Mouse (Mus musculus) limb, embryonic 14.5 days (tissue): Measurements from ENCODE around the gene Elmo1. TPM values are rescaled to one million over a fixed set of nuclear protein-coding genes. Genes with fewer than 3 reads are reported as not detected.

Experiments used
- ATAC-seq: fragments of 200-750 bp; cut with Nextera tagmentation; 2 replicates; pipeline ENCODE4 v1.8.0; 2017; ENCODE audit warnings: low read depth, moderate number of reproducible peaks, moderate TSS enrichment; ENCODE audit not compliant: low FRiP score
- DNase-seq: peaks from one replicate; pipeline ENCODE4 v3.0.0-alpha.2; 2015; ENCODE audit warnings: low spot score
- H3K27ac ChIP-seq: fragments of 300-500 bp; sonication (generic); replicated peaks from 2 replicates; pipeline ENCODE4 v1.5.1; 2014; ENCODE audit warnings: low read depth, mild to moderate bottlenecking, low read length, moderate library complexity, mixed read lengths
- H3K27me3 ChIP-seq: fragments of 300-500 bp; sonication (generic); 2 replicates; pipeline ENCODE4 v1.6.1; 2014; ENCODE audit warnings: low read length, mixed read lengths; ENCODE audit not compliant: control insufficient read depth, insufficient read depth
- H3K36me3 ChIP-seq: fragments of 300-500 bp; sonication (generic); 2 replicates; pipeline ENCODE4 v1.6.1; 2014; ENCODE audit warnings: mild to moderate bottlenecking, low read length, moderate library complexity, mixed read lengths; ENCODE audit not compliant: control insufficient read depth, insufficient read depth
- H3K4me1 ChIP-seq: fragments of 300-500 bp; sonication (generic); 2 replicates; pipeline ENCODE4 v1.6.1; 2014; ENCODE audit warnings: antibody characterized with exemption, low read length, mixed read lengths; ENCODE audit not compliant: control insufficient read depth, insufficient read depth
- H3K4me2 ChIP-seq: fragments of 300-500 bp; sonication (generic); replicated peaks from 2 replicates; pipeline ENCODE4 v1.6.1; 2014; ENCODE audit warnings: low read depth, mild to moderate bottlenecking, low read length, moderate library complexity; ENCODE audit not compliant: severe bottlenecking
- H3K4me3 ChIP-seq: fragments of 300-500 bp; sonication (generic); replicated peaks from 2 replicates; pipeline ENCODE4 v1.5.1; 2014; ENCODE audit warnings: low read length
- H3K9ac ChIP-seq: fragments of 300-500 bp; sonication (generic); 2 replicates; pipeline ENCODE4 v1.6.1; 2014; ENCODE audit warnings: mild to moderate bottlenecking, low read depth, low read length, moderate library complexity; ENCODE audit not compliant: severe bottlenecking
- H3K9me3 ChIP-seq: fragments of 300-500 bp; sonication (generic); 2 replicates; pipeline ENCODE4 v1.6.1; 2016; ENCODE audit warnings: low read length; ENCODE audit not compliant: control insufficient read depth
- POLR2A ChIP-seq: fragments of 200-500 bp; IDR thresholded peaks from 2 replicates; pipeline ENCODE4 v1.8.0; 2012; ENCODE audit warnings: inconsistent platforms, mild to moderate bottlenecking, moderate library complexity, borderline replicate concordance; ENCODE audit not compliant: insufficient read depth, insufficient read length; ENCODE audit errors: extremely low read depth
- WGBS: fragments of 180-500 bp; shearing (Covaris S2); extraction: QIAGEN DNeasy Blood & Tissue Kit; methylation state at CpG from one replicate; pipeline ENCODE4 v1.1.7; 2014; 5-methylcytosine and 5-hydroxymethylcytosine counted together
- polyA plus RNA-seq, 2 experiments: library from polyadenylated mRNA; depleted of rRNA in 1 of 2; stranded (reverse) in 1 of 2; unstranded in 1 of 2; fragments of >200 nt; fragmentation: Nextera tagmentation in 1 of 2; extraction: Ambion mirVana in 1 of 2; gene quantifications; 2 replicates each; pipeline versions ENCODE4 v1.2.1 to v1.2.3; 2012 to 2014

Elmo1 gene
- polyA plus RNA-seq, 2 experiments = 12.8 TPM

- DNase-seq = no peak
- ATAC-seq = no peak
- Histone ChIP-seq H3K36me3 (no peaks in the 10 kb centered on the region), H3K27me3 (no peaks in the 10 kb centered on the region), H3K4me3 (no peak overlapping the region), H3K4me1 (no peaks in the 10 kb centered on the region), H3K4me2 (no peak overlapping the region), H3K9ac (no peak overlapping the region), H3K27ac (no peak overlapping the region), H3K9me3 (no peaks in the 10 kb centered on the region)
- WGBS = 32% methylated on average over 2 of the region's 2 CpGs
- no peak for TF ChIP-seq POLR2A
Observed at GRCm38 (mm10) chr13:20109446-20109845, 19.1 kb downstream of the Elmo1 start.

DNA sequence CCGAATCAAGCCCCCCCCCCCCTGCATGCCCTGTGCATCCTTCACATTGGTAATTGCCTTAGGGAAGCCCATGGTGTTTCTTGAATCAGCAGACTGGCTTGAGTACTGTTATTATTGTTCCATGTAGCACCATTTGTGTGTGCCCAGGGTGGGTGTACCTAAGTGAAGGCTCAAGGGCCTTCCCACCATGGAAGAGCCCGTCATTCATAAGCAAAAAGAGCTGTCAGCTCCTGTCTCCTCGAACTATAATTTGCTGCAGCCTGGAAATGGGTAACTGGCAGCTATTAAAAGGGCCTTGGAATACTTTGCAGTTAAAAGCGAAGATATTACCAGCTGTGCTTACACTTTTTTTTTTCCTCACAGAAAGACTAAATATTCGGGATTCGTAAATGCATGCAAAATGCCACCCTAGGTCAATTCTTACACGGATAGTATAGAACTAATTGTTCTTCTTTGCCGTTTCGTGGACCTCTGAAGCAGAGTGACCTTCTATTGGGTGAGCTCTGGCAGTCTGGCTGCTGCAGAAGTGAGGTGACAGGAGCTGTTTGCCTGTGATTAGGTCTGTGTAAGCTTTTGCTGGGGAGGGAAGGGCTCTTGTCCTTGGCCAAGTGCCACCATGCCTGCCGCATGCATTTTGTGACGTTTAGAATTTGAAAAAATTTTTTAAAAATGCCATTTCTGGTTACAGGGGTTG is 19.7 kb downstream of the Elmo1 start:
- no peaks in the 10 kb centered on the region for H3K36me3 ChIP-seq
- DNase-seq = no peak
- H3K27ac ChIP-seq = no peak overlapping the region
- no peak for TF ChIP-seq POLR2A
- H3K27me3 ChIP-seq = no peaks in the 10 kb centered on the region
- no peak overlapping the region for H3K4me3 ChIP-seq
- no peak overlapping the region for H3K9ac ChIP-seq
- no peaks in the 10 kb centered on the region for H3K4me1 ChIP-seq
- no peak for ATAC-seq
- H3K4me2 ChIP-seq = no peak overlapping the region
- 56% methylated on average over 11 of the region's 11 CpGs for WGBS
- H3K9me3 ChIP-seq = no peaks in the 10 kb centered on the region

GRCm38 (mm10) chr13:20111256-20111800 is 20.9 kb downstream of the Elmo1 start:
- Histone ChIP-seq H3K9me3 (no peaks in the 10 kb centered on the region), H3K4me1 (0 out of 2 replicates have a peak, but pooled peaks cover 4% of the 10 kb centered on the region), H3K36me3 (no peaks in the 10 kb centered on the region), H3K4me2 (no peak overlapping the region), H3K27ac (no peak overlapping the region), H3K27me3 (no peaks in the 10 kb centered on the region), H3K4me3 (no peak overlapping the region), H3K9ac (no peak overlapping the region)
- no peak for TF ChIP-seq POLR2A
- DNase-seq (no peak), ATAC-seq (no peak)
- 21% methylated on average over 2 of the region's 2 CpGs for WGBS

- no peaks in the 10 kb centered on the region for H3K36me3 ChIP-seq
- no peak overlapping the region for H3K4me3 ChIP-seq
- H3K9me3 ChIP-seq = no peaks in the 10 kb centered on the region
- no peak for TF ChIP-seq POLR2A
- ATAC-seq = no peak; the same call in 1 of the 2 replicates
- WGBS = 43% methylated on average over 9 of the region's 9 CpGs
- H3K4me2 ChIP-seq = no peak overlapping the region
- H3K27ac ChIP-seq = no peak overlapping the region
- no peak overlapping the region for H3K9ac ChIP-seq
- no peak for DNase-seq
- 0 out of 2 replicates have a peak, but pooled peaks cover 8% of the 10 kb centered on the region for H3K4me1 ChIP-seq
- H3K27me3 ChIP-seq = no peaks in the 10 kb centered on the region
Observed at GRCm38 (mm10) chr13:20115131-20115907, 24.9 kb downstream of the Elmo1 start.

- H3K9ac ChIP-seq = no peak overlapping the region
- no peak overlapping the region for H3K4me3 ChIP-seq
- H3K27ac ChIP-seq = no peak overlapping the region
- DNase-seq (no peak), ATAC-seq (no peak)
- H3K9me3 ChIP-seq = no peaks in the 10 kb centered on the region
- H3K36me3 ChIP-seq = no peaks in the 10 kb centered on the region
- no peak overlapping the region for H3K4me2 ChIP-seq
- no peak for TF ChIP-seq POLR2A
- H3K27me3 ChIP-seq = no peaks in the 10 kb centered on the region
- H3K4me1 ChIP-seq = 0 out of 2 replicates have a peak, but pooled peaks cover 8% of the 10 kb centered on the region
- WGBS = 54% methylated on average over 6 of the region's 6 CpGs
Observed at GRCm38 (mm10) chr13:20116019-20116418, 25.6 kb downstream of the Elmo1 start.
